Mouse (Mus musculus): ENCODE results near the gene Emg1. TPM values are rescaled to one million over a fixed set of nuclear protein-coding genes. Genes with fewer than 3 reads are reported as not detected.
A peak's percentile ranks its signal among the peaks of the same experiment; 100 is the strongest.

The Emg1 gene
- polyA plus RNA-seq, 1 experiment: 358 TPM

DNA sequence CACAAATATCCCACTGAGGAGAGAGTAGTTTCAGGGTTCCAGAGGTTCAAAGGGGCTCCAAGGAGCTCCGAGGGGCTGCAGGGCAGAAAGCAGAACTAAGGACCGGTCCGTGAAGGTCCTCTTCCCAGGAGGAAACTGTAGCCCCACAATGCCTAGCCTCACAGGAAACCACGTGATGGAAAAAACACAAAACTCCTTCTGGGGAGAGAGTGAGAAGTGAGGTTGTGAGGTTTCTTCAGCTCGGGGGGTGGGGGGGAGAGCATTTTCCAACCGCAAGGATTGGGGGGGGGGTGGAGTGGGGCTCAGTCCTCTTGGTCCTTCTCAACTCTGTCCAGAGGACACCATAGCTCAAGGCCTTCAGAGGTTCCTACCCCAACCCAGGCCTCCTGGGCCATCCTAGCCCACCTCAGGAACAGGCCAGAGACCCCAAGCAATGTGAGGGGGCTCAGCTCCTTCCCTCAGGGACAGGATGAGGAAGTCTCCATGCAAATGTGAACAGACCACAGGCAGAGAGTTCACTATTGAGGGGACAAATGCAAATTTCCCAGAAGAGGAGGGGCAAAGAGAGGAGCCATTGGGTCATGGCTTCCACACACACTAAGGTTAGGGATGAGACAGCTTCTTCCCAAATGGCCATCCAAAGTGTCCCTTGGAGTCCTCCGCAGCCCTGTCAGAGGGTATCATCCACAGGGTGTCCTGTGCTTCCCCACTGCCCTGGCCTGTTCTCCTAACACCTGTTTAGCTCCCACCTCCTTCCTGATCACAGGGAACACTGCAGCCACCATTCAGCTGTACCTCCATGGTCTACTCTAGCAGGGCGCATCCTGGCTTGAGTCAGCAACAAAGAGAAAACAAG lies 18.1 kb upstream of the Emg1 start:
- TF ChIP-seq GATA1 (IDR thresholded peaks at IDR 0.05; ENCODE audit: low read length): no peak

DNA sequence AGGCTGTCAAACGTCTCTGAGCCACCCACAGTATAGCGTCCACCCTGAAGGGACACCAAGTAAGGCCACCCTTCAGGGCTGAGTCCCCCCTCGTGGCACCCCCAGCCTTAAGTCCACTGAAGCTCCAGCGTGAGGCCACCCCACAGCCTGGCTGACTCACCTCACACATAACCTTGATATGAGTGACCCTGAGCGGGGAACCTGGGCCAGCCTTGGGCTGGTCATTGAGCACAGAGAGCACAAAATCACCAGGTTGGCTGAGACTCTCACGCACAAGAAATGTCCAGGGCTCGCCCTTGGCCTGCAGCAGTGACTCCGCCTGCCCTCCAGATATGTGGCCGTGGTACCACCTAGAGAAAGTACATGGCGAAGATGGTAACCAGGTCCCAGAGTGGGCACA lies 16.6 kb upstream of the Emg1 start:
- TF ChIP-seq GATA1 (IDR thresholded peaks at IDR 0.05; ENCODE audit: low read length): no peak

DNA sequence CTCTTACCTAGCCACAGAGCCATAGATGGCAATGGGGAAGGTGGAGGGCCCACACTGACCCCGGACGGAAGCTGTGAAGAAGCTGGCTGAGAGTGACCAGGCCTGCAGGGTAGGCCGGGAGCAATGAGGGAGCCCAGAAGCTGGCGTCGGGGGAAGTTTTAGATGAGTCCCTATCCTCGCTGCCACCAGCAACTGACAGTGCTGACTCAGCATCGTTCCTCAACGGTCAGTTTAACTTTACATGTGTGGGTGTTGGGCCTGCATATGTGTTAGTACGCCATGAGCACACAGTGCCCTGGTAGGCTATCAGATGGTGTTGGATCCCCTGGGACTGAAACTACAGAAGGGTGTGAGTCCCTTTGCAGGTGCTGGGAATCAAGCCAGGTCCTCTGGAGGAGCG lies 12.5 kb upstream of the Emg1 start:
- no peak for TF ChIP-seq GATA1 (IDR thresholded peaks at IDR 0.05; ENCODE audit: low read length)

DNA sequence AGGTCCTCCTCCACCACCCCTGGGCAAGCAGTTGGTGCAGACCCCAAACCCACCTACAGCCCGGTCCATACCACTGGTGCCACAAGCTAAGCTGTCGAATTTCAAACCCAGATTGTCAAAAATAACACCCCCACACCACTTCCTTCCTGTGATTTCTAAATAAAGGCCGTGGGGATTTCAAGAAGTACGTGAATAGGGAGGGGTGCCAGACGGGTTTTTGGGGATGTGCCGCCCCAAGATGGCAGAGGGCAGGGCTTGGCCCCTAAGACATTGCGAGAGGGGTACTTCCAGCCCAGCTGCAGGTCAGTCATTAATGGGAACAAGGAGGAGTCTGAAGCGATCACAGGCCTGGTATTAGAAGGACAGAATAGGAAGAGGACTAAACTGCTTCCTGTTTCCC lies 11.6 kb upstream of the Emg1 start:
- TF ChIP-seq GATA1 (IDR thresholded peaks at IDR 0.05; ENCODE audit: low read length): no peak

DNA sequence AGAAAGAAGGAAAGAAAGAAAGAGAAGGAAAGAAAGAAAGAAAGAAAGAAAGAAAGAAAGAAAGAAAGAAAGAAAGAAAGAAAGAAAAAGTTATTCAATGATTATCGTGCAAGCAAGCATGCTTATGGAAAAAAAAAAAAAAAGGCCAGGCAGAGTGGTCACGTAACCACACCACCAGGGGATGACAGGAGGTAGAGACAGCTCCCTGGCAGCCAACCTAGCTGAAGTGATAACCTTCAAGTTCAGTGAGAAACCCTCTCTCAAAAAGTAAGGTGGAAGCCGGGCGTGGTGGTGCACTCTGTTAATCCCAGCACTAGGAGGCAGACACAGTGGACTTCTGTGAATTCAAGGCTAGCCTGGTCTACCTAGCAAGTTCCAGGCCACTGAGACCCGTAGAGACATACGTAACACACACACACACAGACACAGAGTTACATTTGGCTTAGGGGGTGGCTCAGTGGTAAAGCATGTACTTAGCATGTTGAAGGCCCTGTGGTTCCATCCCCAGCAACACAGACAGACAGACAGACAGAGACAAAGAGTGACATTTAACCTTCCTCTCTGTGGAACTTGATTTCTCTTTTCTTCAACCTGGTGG lies 11.0 kb upstream of the Emg1 start:
- no peak for TF ChIP-seq GATA1 (IDR thresholded peaks at IDR 0.05; ENCODE audit: low read length)

DNA sequence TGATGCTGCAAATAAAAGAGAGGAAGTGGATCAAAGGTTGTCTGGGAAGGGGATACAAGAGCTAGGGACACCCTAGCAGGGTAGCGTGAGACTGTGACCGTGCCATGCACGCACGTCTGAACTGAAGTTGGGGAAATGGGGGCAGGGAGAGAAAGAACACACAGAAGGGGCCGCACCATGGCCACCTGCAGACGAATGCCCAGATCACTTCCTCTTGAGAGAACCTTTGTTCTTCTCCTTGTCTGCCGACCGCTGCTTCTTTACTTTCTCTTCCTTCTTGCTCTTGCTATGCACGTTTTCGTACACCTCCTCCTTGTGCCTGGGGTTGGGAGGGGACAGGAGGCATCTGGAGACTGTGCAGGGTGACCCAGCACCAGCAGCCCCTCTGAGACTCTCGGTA lies 8.9 kb upstream of the Emg1 start:
- no peak for TF ChIP-seq GATA1 (IDR thresholded peaks at IDR 0.05; ENCODE audit: low read length)

DNA sequence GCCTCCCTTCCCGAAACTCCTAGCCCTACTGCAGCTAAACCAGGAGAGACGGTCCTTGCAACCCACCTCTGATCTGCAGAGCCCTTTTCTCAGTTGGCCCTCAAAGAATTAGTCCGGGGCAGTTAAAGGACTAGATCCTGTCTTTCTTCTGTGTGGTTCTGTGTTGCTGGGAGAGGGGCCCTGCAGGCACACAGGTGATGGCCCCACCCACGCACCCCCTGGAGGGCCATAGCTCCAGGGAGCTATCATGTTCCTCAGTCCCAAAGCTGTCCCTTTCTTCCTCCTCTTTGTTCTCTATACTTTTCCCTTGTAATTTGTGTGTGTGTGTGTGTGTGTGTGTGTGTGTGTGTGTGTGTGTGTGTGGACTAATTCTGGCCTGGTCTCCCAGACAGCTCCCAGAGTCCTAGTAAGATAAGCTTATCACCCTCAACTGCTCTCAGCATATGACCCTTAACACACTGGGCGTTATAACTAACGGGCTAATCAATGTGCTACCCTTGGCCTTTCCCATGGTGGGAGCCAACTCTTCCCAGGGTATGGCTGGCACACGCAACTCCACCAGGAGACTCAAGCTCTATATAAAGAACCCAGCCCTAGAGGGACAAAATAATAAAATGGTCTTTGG lies 7.5 kb upstream of the Emg1 start:
- TF ChIP-seq GATA1 (IDR thresholded peaks at IDR 0.05; ENCODE audit: low read length): peak; percentile 34

DNA sequence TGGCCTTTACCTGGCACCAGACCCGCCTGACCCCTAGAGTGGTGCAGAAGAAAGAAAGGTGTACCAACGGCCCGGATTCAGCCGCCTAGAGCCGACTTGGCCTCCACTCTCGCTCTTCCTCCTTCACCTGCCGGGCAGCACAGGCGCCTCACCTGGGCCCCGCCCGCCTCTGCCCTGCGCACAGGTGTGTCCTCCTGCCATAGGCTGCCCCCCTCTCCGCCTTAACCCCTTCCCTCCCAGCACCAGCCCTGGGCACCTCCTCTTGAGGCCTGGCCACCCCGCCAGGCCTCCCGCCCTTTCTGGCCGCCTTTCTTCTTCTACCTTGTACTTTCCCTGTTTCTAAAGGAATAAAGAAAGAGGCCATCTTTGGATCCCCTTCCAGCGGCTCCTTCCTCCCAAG lies 6.7 kb upstream of the Emg1 start:
- no peak for TF ChIP-seq GATA1 (IDR thresholded peaks at IDR 0.05; ENCODE audit: low read length)

DNA sequence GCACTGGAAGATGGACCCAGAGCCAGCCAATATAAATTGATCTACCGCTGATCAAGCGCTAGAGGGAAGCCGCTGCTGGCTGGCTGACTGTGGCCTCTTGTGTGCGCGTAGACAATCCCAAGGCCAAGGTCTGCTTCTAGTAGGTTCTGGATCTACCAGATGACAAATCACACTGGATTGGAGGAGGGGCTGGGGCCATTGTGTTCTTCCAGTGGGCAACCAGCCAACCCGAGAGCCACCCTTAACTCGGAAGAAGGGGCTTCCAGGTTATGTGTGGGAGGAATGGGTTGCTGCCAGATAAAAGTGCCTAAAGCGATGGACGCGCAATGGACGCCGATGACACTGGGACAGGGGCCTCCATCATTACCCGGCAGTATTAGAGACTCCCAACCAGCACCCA lies 6.0 kb upstream of the Emg1 start:
- TF ChIP-seq GATA1 (IDR thresholded peaks at IDR 0.05; ENCODE audit: low read length): no peak

DNA sequence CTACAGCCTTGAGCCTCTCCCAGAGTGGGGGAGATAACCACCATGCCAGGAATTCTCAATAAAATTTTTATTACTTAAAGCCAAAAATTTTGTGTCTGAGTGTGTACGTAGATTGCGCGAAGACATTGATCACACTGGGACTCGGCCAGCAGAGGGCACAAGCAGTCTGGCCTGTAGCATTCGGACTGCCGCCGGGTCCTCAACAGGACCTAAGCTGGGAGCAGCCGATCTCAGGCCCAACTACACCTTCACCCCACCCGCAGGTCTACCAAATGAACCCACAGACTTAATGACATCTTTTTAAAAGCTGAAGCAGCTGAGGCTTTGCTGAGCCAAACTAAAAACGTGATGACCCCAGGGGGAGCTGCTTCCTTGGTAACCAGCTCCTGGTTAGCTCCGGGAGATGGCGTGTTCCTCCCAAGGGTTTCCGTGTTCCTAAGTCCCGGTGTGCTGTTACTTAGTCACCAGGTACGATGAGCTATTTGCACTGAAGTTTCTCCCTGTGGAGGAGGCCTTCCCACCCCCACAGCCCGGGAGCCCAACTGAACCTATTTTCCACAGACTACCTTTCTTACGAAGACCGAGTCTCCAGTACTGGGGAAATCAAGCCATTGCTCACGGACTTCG lies 5.0 kb upstream of the Emg1 start:
- no peak for TF ChIP-seq GATA1 (IDR thresholded peaks at IDR 0.05; ENCODE audit: low read length)

DNA sequence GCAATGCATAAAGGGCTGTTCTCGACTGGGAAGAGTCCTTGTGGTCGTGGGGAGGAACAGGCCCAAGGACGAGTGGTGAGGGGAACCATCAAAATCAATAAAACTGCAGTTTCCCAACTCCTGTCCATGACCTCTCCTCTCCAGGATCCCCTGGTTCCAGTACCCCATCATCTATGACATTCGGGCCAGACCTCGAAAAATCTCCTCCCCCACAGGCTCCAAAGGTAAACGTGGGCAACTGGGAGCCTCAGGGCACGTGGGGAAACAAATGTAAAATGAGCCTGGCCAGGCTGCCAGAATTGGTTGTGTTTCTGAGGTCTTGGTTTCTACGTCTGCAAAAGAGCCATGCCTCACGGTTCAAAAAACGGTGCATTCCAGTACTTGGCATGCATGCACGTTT lies 940 bp upstream of the Emg1 start:
- no peak for TF ChIP-seq GATA1 (IDR thresholded peaks at IDR 0.05; ENCODE audit: low read length)

DNA sequence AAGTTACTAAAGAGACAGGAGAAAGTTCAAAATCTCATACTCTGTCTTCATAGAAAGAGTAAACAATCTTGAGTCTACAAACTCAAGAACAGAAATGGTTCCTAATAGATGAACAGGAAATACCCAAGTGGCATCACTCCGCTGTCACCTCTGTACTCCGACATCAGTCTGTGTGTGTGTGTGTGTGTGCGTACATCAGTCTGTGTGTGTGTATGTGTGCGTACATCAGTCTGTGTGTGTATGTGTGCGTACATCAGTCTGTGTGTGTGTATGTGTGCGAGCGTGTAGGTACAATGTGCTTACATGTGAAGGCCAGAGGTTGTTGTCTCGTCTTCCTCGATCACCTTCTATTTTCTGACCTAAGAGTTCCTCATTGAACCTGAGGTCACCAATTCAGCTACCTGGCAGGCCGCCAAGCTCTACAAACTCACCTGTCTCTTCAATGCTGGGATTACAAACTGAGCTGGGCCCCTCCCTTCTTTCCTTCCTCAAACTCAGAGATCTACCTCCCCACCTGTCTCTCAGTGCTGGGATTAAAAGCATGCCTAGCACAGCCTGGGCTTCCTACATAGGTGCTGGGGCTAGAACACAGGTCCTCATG lies 3.6 kb downstream of the Emg1 start:
- no peak for TF ChIP-seq GATA1 (IDR thresholded peaks at IDR 0.05; ENCODE audit: low read length)

DNA sequence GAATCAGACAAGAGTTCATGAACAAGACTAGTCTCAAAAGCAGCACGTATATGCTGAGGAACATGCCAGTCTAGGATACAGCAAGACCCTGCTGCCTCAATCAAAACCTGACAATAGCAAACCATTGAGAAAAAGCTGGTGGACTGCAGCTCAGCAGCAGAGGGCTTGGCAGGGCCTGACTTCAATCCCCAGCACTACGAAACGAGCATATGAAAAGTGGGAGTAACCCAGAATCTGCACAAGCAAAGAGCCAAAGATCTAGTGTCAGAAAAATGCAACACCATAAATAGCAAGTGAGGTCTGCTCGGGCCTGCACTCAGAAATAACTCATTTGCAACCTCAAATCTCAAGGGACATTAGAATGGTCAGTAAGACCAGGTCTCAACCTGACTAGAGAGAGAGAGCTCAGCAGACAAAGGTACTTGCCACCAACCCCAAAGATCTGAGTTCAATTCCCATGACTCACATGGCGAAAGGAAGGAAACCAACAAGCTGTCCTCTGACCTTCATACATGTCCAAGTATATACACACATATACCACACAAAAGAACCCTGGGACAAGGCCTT lies 5.8 kb downstream of the Emg1 start:
- TF ChIP-seq GATA1 (IDR thresholded peaks at IDR 0.05; ENCODE audit: low read length): no peak

DNA sequence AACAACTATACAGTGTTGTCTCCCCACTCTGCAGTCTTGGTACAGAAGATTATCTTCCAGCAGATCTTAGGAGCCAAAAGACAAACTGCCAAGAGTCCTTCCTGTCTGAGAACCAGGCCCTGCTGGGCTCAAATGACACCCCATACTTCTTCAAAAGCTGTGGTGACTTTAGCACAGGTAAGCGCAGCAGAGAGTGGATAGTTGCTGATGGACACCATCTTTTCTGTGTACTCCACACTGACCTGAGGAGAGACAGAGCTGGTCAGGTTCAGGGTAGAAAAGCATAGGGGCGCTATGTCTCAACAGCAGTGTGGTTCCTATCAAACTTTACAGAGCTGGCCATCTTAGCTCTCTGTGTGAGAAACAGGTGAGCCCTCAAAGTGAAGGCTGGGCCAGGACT lies 7.6 kb downstream of the Emg1 start:
- TF ChIP-seq GATA1 (IDR thresholded peaks at IDR 0.05; ENCODE audit: low read length): no peak

DNA sequence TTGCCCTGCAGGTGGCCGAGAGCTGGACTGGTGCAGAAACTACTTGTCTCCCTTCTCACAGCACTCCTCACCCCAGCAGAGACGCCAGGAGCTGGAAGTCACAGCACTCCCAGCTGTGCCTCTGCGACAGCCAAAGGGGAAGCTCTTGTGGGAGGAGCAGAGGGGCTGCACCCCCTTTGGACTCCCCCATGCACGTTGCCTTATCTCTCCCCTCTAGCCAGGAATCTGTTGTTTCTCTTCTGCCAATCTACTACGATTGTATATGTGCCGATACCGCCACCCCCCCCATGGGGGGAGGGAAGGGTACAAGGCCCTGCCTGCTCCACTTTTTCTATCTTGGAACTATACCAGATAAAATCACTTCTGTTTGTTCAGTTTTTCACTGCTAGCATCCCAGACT lies 8.2 kb downstream of the Emg1 start:
- TF ChIP-seq GATA1 (IDR thresholded peaks at IDR 0.05; ENCODE audit: low read length): no peak

DNA sequence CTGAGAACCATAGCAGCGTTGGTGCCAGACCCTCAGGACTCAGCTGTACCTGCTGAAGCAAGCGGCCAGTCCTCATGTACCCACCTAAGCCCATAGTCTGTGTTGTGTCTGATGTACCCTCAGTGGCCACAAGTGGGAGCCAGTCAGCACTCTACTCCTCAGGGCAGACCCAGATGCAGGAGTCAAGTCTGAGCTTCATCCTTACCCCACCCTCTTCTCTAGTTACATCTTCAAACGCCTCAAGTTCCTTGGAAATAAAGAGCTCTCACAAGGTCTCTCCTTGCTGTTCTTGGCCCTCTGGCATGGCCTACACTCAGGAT lies 9.2 kb downstream of the Emg1 start:
- no peak for TF ChIP-seq GATA1 (IDR thresholded peaks at IDR 0.05; ENCODE audit: low read length)
